ENCODE assay signal across 23 mouse cellular contexts in genomic region chr2:35642224-35642623, GRCm38 (mm10).
DNase-seq lines count a peak whose midpoint lies in the region; ATAC-seq lines count a peak whose summit lies in the region.
"Had no signal": no experiment of that assay in that cellular context is flagged by ENCODE, and none has a peak within 500 bp of the region (broad histone marks: within the 10 kb centered on the region; RNA-seq: fewer than 3 reads in every experiment).

No protein-coding gene starts in this region.

- no peak for ATAC-seq in heart, embryonic 11.5 days (replicated peaks; ENCODE audit: insufficient number of reproducible peaks, low FRiP score, low TSS enrichment)
- ATAC-seq in heart, embryonic 13.5 days (ENCODE audit: extremely low read depth, insufficient number of reproducible peaks, low FRiP score, low TSS enrichment): no peak
- no peak for ATAC-seq in kidney, embryonic 15.5 days (replicated peaks; ENCODE audit: low FRiP score)
- no peak for ATAC-seq in hindbrain, embryonic 12.5 days (ENCODE audit: low FRiP score)
- ATAC-seq: forebrain, embryonic 14.5 days; hindbrain, embryonic 16.5 days; inflammation-experienced regulatory T-cells, adult 6 months; intestine, postnatal 0 days had no signal

- H3K9me3 ChIP-seq in heart, embryonic 11.5 days (replicated peaks; ENCODE audit: control insufficient read depth, low read length): no peaks in the 10 kb centered on the region
- H3K9me3 ChIP-seq in heart, embryonic 13.5 days: no peaks in the 10 kb centered on the region
- no peaks in the 10 kb centered on the region for H3K9me3 ChIP-seq in kidney, embryonic 15.5 days (replicated peaks)
- H3K9me3 ChIP-seq in hindbrain, embryonic 12.5 days (replicated peaks): no peaks in the 10 kb centered on the region
- H3K9me3 ChIP-seq: embryonic facial prominence, embryonic 15.5 days; forebrain, embryonic 10.5 days had no signal

- H3K4me2 ChIP-seq in heart, embryonic 11.5 days: no peak overlapping the region
- no peak overlapping the region for H3K4me2 ChIP-seq in heart, embryonic 13.5 days
- no peak overlapping the region for H3K4me2 ChIP-seq in kidney, embryonic 15.5 days
- no peak overlapping the region for H3K4me2 ChIP-seq in hindbrain, embryonic 12.5 days (replicated peaks)
- H3K4me2 ChIP-seq: embryonic facial prominence, embryonic 15.5 days had no signal

- peaks cover 21% of the 10 kb centered on the region for H3K4me1 ChIP-seq in heart, embryonic 11.5 days (ENCODE audit: control insufficient read depth, insufficient read depth, low read length)
- peaks cover 55% of the 10 kb centered on the region for H3K4me1 ChIP-seq in heart, embryonic 13.5 days
- peaks cover 13% of the 10 kb centered on the region for H3K4me1 ChIP-seq in kidney, embryonic 15.5 days
- peaks cover 7% of the 10 kb centered on the region for H3K4me1 ChIP-seq in hindbrain, embryonic 12.5 days

- WGBS in heart, embryonic 11.5 days (ENCODE audit: insufficient replicate concordance): 44% methylated on average over 7 of the region's 7 CpGs
- 41% methylated on average over 7 of the region's 7 CpGs for WGBS in heart, embryonic 13.5 days
- 79% methylated on average over 7 of the region's 7 CpGs for WGBS in kidney, embryonic 15.5 days
- whole genome bisulfite sequencing in hindbrain, embryonic 12.5 days: 84% methylated on average over 7 of the region's 7 CpGs

- intact Hi-C loops in heart, postnatal 10 days (cut with DNase I): no loop called here

- peak; percentile 92 for DNase-seq in heart, adult 11 months
- DNase-seq in heart, adult 9 months (ENCODE audit: low spot score in 2 of 2): no peak
- peak; percentile 61 to 74 for DNase-seq in heart, postnatal 10 days
- DNase-seq: adrenal gland, adult 2 months; adrenal gland, postnatal 36 days; cerebellum, adult 11 months; cerebellum, adult 8-10 months; cerebellum, postnatal 14 days; embryo, embryonic 11 days; gastrocnemius, postnatal 10 days; kidney, adult 8-10 months had no signal

- no peaks in the 10 kb centered on the region for H3K27me3 ChIP-seq in heart, embryonic 11.5 days (ENCODE audit: control insufficient read depth, insufficient read depth, low read length)
- H3K27me3 ChIP-seq in heart, embryonic 13.5 days (replicated peaks): no peaks in the 10 kb centered on the region
- no peaks in the 10 kb centered on the region for H3K27me3 ChIP-seq in kidney, embryonic 15.5 days
- H3K27me3 ChIP-seq in hindbrain, embryonic 12.5 days: no peaks in the 10 kb centered on the region
- H3K27me3 ChIP-seq: embryonic facial prominence, embryonic 15.5 days had no signal

- H3K4me3 ChIP-seq in heart, embryonic 11.5 days (ENCODE audit: low read depth, low read length): no peak overlapping the region
- no peak overlapping the region for H3K4me3 ChIP-seq in heart, embryonic 13.5 days
- no peak overlapping the region for H3K4me3 ChIP-seq in kidney, embryonic 15.5 days (replicated peaks)
- no peak overlapping the region for H3K4me3 ChIP-seq in hindbrain, embryonic 12.5 days
- H3K4me3 ChIP-seq: embryonic facial prominence, embryonic 15.5 days; erythroblast, embryonic 14.5 days; forebrain, embryonic 10.5 days had no signal

- H3K9ac ChIP-seq in heart, embryonic 11.5 days (ENCODE audit: low read depth, low read length): no peak overlapping the region
- H3K9ac ChIP-seq in heart, embryonic 13.5 days: peak overlapping the region; percentile 24; the same call in 1 of the 2 replicates
- no peak overlapping the region for H3K9ac ChIP-seq in kidney, embryonic 15.5 days
- H3K9ac ChIP-seq in hindbrain, embryonic 12.5 days: no peak overlapping the region
- H3K9ac ChIP-seq: embryonic facial prominence, embryonic 15.5 days had no signal

- H3K27ac ChIP-seq in heart, embryonic 11.5 days (ENCODE audit: low read depth, low read length): no peak overlapping the region
- peak overlapping the region; percentile 28 for H3K27ac ChIP-seq in heart, embryonic 13.5 days (replicated peaks)
- no peak overlapping the region for H3K27ac ChIP-seq in kidney, embryonic 15.5 days
- no peak overlapping the region for H3K27ac ChIP-seq in hindbrain, embryonic 12.5 days
- H3K27ac ChIP-seq: embryonic facial prominence, embryonic 15.5 days; forebrain, embryonic 10.5 days; kidney, postnatal 0 days had no signal

- H3K36me3 ChIP-seq in heart, embryonic 11.5 days (ENCODE audit: control insufficient read depth, insufficient read depth, low read length): peaks cover 8% of the 10 kb centered on the region; the same call in 1 of the 2 replicates
- peaks cover 51% of the 10 kb centered on the region for H3K36me3 ChIP-seq in heart, embryonic 13.5 days
- H3K36me3 ChIP-seq in kidney, embryonic 15.5 days: peaks cover 43% of the 10 kb centered on the region
- 0 out of 2 replicates have a peak, but pooled peaks cover 4% of the 10 kb centered on the region for H3K36me3 ChIP-seq in hindbrain, embryonic 12.5 days

Comparison
In these comparisons a context has a peak if more than half of its experiments do, and no peak if none do; other contexts are left out.
1. DNase-seq: peak in heart, adult 11 months (single experiment) and heart, postnatal 10 days (2 of 2); none in heart, adult 9 months (0 of 2).